Mouse (Mus musculus) G1E (cell line): ENCODE results near the gene Pdpk1.

Experiments used
- CTCF ChIP-seq: IDR thresholded peaks from 2 replicates; pipeline ENCODE4 v1.5.1; 2012; ENCODE audit warnings: low read depth, low read length, inconsistent platforms, mixed read lengths
- POLR2AphosphoS5 ChIP-seq: IDR thresholded peaks from 2 replicates; pipeline ENCODE4 v1.6.1; 2012; ENCODE audit warnings: low read depth, low read length, inconsistent platforms; ENCODE audit not compliant: insufficient replicate concordance

DNA sequence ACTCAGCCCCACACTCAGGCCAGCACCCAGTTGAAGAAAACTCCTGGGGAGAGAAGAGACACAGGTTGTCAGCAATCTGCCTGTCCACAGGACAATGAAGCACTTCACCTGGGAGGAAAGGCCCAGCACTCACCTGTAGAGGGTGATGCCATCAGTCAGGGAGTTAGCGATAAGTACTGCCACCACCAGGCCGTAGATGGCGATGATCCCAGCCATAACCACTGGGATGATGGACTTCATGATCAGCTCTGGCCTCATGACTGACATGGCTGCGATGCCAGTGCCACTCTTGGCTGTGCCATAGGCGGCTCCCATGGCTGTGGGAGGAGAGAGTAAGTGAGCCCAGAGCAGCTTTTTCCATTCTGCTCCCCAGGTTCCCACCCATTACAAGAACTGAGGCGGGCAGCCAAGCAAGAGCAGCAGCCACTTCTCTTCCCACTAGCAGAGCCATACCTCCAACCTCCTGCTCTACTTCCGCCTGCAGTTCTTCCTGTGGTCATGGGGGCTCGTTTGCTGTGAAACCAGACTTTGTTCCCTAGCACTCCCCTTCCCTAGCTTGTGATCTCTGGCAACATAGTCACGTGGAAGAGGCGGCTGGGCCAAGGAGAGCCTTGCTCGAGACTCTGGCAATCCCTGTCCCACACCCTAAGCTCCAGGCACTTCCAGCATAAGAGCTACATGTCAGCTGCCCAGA is 14.0 kb upstream of the Pdpk1 start:
- TF ChIP-seq CTCF = no peak
- TF ChIP-seq POLR2AphosphoS5 = no peak
